Mouse (Mus musculus) cerebellum, adult (tissue): ENCODE results near the gene Eif2b2.

Experiments
- ATAC-seq: cut with Nextera tagmentation; 2 replicates; pipeline ENCODE4 v1.9.2; 2017; ENCODE audit warnings: mild to moderate bottlenecking, moderate library complexity, mixed read lengths; ENCODE audit not compliant: insufficient number of reproducible peaks, low FRiP score, low TSS enrichment

The Eif2b2 gene

GRCm38 (mm10) chr12:85219236-85219904 lies at the start of gene Eif2b2:
Gene Eif2b2 (plus strand): TSS chr12:85219481.
- peak; percentile 98 for ATAC-seq

GRCm38 (mm10) chr12:85169877-85170276 lies 49.4 kb upstream of the Eif2b2 start:
- no peak for ATAC-seq

GRCm38 (mm10) chr12:85170284-85170947 lies 48.9 kb upstream of the Eif2b2 start:
- ATAC-seq: no peak

GRCm38 (mm10) chr12:85170948-85171307 lies 48.4 kb upstream of the Eif2b2 start:
- ATAC-seq: no peak

DNA sequence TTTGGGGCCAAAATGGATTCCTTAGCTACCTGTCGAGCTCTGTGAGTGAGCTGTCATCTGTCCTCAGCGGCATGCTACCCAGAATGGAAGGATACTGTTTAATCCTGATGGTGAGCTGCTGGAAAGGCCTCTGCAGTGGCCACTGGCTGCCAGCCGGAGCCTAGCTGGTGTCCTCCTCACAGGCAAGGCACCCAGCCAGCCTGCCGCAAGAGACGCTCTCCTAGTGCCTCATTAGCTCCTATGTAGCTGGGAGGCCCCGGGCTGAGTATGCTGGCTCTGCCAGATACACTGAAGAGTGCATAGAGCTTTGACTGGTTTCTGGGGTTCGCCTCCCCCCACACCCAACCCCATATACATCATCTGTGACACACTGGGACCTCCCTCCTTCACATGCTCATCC lies 45.3 kb upstream of the Eif2b2 start:
- no peak for ATAC-seq

DNA sequence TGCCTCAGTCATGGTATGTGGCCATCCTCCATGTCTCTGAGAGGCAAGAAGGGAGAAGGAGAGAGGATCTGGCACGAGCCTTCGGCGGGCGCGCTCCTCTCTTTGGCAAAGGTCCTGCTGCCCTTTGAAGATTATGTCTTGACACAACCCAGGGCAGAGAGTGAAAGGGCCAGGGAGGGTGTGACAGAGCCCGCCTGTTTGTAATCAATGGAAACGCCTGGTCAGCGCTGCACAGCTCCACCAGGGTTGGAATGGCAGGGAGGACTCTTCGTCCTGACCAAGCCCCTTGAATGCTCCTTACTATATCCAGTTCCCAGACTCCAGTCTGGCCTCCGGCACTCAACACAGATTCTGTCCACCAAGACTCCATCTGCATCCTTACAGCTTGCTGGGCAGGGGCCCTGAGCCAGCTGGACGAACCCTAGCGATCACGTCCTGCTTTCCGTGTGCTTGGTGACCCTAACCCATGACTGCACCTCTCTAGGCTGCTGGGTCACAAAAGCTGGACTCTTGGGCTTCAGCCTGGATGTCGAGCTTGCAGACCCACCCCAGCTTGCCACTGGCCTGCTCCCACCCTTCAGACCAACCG lies 44.1 kb upstream of the Eif2b2 start:
- ATAC-seq: no peak

DNA sequence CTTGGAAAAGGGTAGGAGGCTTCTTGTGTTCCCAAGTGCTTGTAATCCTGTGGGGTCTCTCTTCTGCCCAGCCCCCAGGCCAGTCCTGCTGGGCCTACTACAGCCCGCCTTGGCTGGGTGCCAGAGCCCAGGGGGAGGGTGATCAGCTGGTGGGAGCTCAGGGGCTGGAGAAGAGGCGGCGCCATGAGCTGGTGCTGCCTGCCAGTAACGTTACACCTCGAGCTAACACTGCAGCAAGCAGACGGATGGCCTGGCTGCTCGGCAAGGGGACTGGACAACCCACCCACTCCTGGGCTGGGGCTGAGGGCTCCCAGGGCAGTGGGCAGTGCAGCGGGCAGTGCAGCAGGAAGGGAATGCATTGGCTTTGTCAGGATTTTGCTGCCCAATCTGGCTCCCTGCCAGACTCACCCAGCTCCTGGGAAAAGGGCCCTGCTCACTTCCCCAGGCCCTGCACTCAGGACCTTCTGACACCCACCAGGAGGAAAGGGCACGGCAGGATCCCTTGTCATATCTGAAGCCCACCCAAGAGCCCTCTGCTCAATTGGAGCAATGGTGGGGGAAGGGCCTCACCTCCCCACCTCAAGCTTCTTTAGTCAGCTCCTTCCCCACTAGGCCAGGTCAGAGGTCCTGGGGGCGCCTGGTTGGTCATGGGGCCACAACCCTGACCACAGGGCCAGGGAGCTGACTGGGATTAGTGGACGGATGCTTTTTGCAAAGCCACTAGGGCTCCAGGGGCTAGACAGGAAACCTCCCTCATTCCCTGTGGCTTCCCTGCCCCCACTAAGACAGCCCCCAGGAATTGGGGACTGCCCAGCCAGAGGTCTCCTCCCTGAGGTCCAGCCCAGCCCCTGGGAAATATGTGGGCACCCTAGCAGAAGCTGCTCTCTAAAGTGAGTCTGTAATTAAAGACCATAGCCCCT lies 43.1 kb upstream of the Eif2b2 start:
- ATAC-seq: no peak

GRCm38 (mm10) chr12:85176846-85177523 lies 42.3 kb upstream of the Eif2b2 start:
- no peak for ATAC-seq

GRCm38 (mm10) chr12:85177740-85178239 lies 41.5 kb upstream of the Eif2b2 start, which contains the start of gene Pgf:
Gene Pgf (minus strand): TSS chr12:85177790.
- no peak for ATAC-seq

GRCm38 (mm10) chr12:85178294-85178693 lies 41.0 kb upstream of the Eif2b2 start:
- ATAC-seq: no peak

- no peak for ATAC-seq
These were observed 37.6 kb upstream of the Eif2b2 start for GRCm38 (mm10) chr12:85181475-85182344.

- ATAC-seq: no peak
These were observed 37.0 kb upstream of the Eif2b2 start for GRCm38 (mm10) chr12:85182345-85182643.

DNA sequence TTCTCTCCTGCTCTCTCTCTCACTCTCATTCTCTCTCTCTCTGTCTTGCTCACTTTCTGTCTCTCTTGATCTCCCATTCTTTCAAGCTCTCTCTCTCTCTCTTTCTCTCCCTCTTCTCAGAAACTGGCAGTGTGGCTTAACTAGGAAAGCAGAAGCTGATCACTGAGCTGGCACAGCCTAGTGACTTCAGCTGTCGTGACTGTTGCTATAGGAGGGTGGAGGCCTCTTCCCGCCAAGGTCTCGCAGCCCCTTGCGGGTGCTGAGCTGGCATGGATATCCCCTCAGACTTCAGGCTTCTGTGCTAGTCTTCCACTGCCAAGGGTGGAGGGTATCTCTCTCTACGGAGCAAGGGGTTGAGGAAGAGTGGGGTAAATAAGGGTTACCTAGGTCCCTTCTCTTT lies 36.4 kb upstream of the Eif2b2 start:
- no peak for ATAC-seq

GRCm38 (mm10) chr12:85184118-85184517 lies 35.2 kb upstream of the Eif2b2 start:
- no peak for ATAC-seq

DNA sequence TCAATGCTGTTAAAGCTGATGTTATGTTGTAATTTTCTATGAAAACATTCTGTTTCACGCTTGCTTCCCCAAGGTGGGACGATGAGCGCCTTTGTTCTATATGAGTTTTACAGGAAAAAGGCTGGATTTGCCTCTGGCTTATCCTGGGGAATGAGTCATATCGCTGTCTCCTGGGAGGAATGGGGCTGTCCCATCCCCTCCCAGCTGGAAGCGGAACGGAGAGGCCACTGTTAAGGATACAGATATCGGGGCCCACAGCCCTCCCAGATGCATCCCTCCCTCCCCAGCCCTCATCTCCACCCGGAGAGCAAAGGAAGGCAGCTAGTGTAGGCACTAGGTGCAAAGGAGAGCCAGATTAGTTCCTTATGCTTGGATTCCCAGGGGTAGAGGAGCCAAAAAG lies 33.5 kb upstream of the Eif2b2 start:
- no peak for ATAC-seq

DNA sequence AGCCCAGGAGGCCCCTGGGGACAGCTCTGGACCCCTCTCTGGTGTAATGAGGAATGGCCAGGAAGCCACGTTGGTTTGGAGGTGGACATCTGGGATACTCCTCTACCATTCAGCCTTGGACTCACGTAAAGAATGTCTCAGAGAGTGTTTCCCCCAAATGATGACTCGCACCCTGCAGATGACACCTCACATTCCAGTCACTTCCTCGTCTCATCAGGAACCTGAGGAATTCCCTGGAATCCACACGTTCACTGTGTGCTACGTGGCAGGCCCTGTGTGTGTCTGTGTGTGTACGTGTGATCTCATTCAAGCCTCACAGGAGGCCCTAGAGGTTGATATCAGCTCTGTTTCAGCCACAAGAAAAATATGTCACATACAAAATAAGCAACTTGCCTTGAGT lies 32.9 kb upstream of the Eif2b2 start:
- no peak for ATAC-seq

- no peak for ATAC-seq
These were observed 29.0 kb upstream of the Eif2b2 start for GRCm38 (mm10) chr12:85190290-85190689.

DNA sequence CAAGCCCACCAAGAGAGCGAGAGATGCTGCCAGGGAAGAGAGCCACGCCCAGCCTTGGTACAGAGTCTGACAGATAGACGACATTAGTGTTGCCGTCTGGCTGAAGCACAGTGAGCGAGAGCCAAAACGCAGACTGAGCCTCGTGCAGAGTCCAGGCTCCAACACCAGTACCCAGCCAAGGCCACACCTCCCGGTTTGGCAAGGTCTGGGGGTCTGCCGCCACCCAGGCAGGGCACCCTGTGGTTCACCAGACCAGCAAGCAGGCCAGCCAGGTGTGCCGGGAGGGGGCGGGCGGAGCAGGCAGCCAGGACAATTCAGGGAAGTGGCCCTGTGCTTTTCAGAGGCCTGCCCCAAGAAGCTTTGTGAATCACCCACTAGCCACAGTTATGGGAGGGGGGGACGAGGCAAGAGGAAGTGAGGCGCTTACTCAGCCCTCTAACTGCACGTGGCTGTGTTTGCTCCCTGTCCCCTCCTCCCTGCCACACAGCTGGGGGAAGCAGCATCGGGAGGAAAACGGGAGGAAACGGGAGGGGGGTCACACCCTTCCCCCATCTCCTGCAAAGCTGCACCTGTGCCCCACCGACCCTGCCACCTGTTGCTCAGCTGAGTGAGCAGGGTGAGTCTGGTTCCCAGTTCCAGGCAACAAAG lies 26.7 kb upstream of the Eif2b2 start:
- no peak for ATAC-seq

DNA sequence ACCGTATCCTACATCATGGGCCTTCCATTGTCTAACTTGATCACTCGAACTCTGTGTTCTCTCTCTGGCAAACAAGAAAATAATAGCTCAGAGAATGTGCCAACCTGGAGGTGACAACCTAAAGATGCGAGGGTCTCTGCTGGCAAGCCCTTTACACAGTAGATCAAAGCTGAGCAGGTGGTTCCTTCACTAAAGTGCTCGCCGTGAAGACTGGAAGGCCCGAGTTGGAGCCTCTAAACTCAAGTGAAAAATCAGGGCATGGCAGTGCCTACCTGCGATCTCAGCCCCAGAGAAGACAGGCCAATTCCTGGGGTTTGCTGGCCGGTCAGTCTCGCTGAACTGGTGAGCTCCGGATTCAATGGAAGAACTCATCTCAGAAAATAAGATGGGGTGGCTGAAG lies 26.1 kb upstream of the Eif2b2 start:
- no peak for ATAC-seq
